Mouse (Mus musculus) frontal cortex, postnatal 14 days (tissue): Measurements from ENCODE around the gene Gm11213.

Source experiments
- DNase-seq, 2 experiments: peaks; one replicate each; pipeline ENCODE4 v3.0.0; 2022; ENCODE audit warnings: low spot score in 2 of 2

Gene Gm11213

GRCm38 (mm10) chr4:63580078-63580477 lies 25.0 kb downstream of the Gm11213 start:
- DNase-seq = no peak

- DNase-seq = no peak
Measured at GRCm38 (mm10) chr4:63579649-63580048, 25.4 kb downstream of the Gm11213 start.

- no peak for DNase-seq
Measured at GRCm38 (mm10) chr4:63572621-63573020, 32.4 kb downstream of the Gm11213 start.

GRCm38 (mm10) chr4:63570208-63570781 lies 34.8 kb downstream of the Gm11213 start:
- no peak for DNase-seq

- DNase-seq = no peak
Measured at GRCm38 (mm10) chr4:63569322-63569721, 35.7 kb downstream of the Gm11213 start.

- DNase-seq = no peak
Measured at GRCm38 (mm10) chr4:63567712-63568390, 37.2 kb downstream of the Gm11213 start.

- DNase-seq = no peak
Measured at GRCm38 (mm10) chr4:63562742-63563141, 42.3 kb downstream of the Gm11213 start.

- no peak for DNase-seq
Measured at GRCm38 (mm10) chr4:63561861-63562675, 43.0 kb downstream of the Gm11213 start.

- DNase-seq = no peak
Measured at GRCm38 (mm10) chr4:63560079-63560478, 45.0 kb downstream of the Gm11213 start.

GRCm38 (mm10) chr4:63559127-63559697 lies 45.8 kb downstream of the Gm11213 start:
- DNase-seq = no peak

- peak; percentile 44 to 58 for DNase-seq
Measured at GRCm38 (mm10) chr4:63558407-63559081, 46.5 kb downstream of the Gm11213 start, which contains the start of gene Tmem268. Gene Tmem268 (plus strand): TSS chr4:63558781.

- DNase-seq = no peak
Measured at GRCm38 (mm10) chr4:63557124-63558059, 47.7 kb downstream of the Gm11213 start.

- DNase-seq = no peak
Measured at GRCm38 (mm10) chr4:63556665-63557064, 48.4 kb downstream of the Gm11213 start.

GRCm38 (mm10) chr4:63555111-63555510 lies 50.0 kb downstream of the Gm11213 start:
- no peak for DNase-seq

GRCm38 (mm10) chr4:63554616-63555015 lies 50.4 kb downstream of the Gm11213 start:
- DNase-seq = no peak

GRCm38 (mm10) chr4:63553789-63554576 lies 51.1 kb downstream of the Gm11213 start:
- no peak for DNase-seq

- DNase-seq = no peak
Measured at GRCm38 (mm10) chr4:63552865-63553264, 52.2 kb downstream of the Gm11213 start.

- no peak for DNase-seq
Measured at GRCm38 (mm10) chr4:63550908-63551307, 54.2 kb downstream of the Gm11213 start.

GRCm38 (mm10) chr4:63548491-63548890 lies 56.6 kb downstream of the Gm11213 start:
- no peak for DNase-seq

- DNase-seq = no peak
Measured at GRCm38 (mm10) chr4:63547799-63548198, 57.3 kb downstream of the Gm11213 start.
